Mouse (Mus musculus) layer of hippocampus, adult 9-11 months (tissue): ENCODE results near the gene Gm10053.
A peak's percentile ranks its signal among the peaks of the same experiment; 100 is the strongest.
"Not testable (repeated sequence)": the region's sequence is repeated elsewhere in the genome, so short reads cannot be mapped to it uniquely, and the experiment has no call there.

Experiments used
- DNase-seq: peaks from one replicate; pipeline ENCODE4 v3.0.0; 2022

Gm10053 gene

DNA sequence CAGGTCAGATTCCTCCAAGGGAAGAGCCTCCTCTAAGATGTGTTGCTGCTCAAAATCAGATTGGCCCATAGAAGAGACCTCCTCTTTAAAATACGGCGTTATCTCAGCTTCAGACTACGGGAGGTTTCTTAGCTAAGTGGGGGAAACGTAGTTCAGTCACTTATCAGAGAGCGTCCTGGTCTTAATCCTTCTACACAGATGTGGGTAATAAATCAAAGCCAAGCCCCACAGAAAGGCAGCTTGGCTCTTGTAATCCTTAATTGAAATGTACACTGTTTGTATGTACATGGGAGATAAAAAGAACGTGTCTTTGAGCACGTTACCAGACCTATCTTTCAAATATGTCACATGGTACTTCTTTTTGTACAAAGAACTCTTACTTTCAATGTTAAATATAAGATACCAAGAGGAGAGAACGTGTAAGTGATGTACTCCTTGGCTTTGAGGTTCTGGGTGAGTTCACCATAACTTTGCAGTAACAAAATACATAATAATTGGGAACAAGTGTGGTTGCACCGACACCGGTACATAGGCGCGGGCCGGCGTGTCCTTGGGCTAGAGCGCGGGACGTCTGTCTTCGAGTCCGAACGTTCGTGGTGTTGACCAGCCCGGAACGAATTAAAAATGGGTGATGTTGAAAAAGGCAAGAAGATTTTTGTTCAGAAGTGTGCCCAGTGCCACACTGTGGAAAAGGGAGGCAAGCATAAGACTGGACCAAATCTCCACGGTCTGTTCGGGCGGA lies at the start of gene Gm10053:
Gm10053 (plus strand) TSS at position 558 of the 742 bp plus-strand sequence.
- not testable (repeated sequence) for DNase-seq

DNA sequence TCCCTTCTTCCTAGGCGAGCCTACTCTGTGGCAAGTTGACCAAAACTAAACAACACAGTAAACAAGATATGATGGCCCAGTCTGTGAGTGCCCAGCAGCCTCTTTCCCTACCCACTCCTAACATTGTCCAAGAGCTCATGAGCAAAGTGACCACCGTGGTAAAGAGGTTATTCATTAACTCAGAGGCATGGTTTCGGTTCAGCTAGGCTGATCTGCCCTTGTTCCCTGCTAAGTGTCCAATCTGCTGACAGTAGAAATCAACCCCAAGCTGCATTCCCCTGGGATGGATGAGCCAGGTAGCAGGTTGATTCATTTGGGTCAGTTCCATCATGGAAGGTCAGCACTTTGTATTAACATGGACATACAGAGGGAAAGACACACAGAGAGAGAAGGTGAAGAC lies 33.4 kb upstream of the Gm10053 start:
- DNase-seq = no peak

DNA sequence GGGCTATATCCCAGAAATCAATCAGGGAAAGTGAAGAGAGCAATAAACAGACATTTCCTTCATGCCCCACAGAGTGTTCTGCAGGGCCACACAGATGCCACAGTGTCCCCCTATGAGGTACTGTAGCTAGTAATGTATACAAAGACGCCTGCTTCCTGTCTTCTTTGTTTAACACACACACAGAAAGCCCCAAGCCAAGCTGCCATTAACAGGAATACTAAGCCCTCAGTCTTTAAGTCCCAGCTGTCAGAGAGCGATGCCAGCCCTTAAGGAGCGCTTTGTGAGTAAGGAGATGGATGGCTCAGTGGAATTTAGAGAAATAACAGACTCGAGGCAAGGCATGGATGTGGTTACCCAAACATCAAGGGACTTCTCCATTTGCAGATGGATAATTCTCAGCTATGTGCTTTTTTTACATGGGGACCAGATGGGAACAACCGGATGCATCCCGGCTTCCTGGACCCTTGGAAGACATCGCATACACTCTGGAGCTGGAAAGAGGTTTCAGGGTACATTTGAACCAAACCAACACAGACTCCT lies 30.4 kb upstream of the Gm10053 start:
- DNase-seq = no peak

DNA sequence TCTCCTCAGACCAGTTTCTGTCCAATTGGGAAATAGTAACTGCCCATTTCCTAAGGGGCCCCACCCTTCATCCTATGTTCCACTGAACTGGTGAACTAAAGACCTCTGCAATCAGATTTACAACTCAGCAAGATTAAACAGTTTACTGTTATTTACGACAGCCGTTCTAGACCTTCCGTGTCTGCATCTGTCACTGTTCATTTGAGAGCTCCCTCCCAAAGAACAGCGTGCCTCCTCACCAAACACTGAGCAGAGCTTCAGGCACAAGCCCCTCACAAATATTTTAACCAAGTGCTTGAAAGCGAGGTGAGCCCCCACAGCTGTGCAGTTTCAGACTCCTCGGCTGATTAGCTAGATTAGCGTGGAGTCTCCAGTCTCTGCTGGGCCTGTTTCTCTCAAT lies 27.1 kb upstream of the Gm10053 start:
- DNase-seq = no peak

DNA sequence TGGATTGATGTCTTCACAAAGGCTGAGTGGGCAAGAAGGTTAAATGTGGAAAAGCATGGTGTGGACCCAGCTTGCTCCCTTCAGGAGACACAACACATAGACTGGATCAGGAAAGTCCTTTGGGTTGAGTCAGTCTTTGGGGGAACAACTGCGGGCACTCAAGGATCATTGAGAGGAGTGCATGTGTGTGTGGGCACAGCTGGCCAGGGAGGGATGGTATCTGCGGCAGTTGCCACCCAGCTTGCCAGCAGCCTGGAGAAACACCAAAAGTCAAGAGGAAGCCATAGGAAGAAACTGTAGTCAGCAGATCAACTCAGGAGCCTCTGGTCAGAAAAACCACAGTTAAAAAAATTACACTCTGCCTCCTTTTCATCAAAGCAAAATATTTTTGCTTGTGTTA lies 26.6 kb upstream of the Gm10053 start:
- no peak for DNase-seq

DNA sequence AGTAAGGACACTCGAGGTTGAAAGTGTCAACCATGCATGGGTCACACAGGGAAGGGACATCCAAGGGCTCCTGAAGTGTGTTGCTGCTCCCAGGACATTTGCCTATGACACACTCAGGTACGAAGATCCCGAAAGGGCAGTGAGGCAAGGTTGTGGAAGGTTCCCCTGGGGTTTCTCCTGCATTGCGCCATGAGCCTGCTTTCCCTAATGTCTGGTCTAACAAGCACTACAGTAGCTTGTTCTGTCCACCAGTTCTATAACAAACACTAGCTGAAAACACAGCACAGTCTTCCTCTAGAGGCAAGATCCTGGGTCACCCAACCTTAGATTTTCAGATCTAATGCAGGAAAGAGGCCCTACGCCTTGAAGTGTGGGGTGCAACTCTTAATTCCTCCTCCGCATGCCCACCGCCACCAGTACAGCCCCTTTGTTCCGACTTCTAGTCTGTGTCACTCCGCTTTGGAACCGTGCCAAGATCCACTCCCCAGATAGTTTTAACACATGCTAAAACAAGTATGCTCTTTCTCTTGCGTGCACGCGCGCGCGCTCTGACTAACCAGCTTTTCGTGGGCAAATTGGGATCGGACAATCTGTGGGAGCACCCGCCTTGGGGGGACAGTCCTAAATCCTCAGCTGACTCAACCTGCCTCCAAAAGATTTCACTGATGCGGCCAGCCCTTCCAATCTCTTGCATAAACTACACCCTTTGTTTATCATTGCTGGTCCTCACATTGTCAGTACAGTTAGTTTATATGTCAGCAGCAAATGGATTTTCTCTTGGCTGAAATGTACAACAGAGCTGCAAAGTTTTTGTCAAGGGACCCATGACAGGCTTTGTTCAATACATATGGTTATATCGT lies 23.8 kb upstream of the Gm10053 start:
- DNase-seq = no peak

DNA sequence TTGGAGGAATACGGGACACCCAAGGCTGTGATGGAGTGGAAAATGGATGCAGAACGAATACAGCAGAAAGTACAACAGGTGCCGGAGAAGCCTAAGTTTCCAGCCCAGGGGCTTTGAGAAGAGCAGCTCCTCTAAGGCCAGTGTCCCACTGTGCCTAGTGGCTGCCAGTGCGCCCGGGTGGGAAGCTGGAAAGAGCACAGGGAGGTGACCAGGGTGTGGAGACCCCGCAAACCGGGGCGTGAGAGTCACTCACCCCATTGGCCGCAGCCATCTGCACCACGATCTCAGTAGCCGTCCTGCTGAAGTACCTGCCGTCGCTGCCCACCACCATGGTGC lies 14.2 kb upstream of the Gm10053 start:
- DNase-seq = no peak

DNA sequence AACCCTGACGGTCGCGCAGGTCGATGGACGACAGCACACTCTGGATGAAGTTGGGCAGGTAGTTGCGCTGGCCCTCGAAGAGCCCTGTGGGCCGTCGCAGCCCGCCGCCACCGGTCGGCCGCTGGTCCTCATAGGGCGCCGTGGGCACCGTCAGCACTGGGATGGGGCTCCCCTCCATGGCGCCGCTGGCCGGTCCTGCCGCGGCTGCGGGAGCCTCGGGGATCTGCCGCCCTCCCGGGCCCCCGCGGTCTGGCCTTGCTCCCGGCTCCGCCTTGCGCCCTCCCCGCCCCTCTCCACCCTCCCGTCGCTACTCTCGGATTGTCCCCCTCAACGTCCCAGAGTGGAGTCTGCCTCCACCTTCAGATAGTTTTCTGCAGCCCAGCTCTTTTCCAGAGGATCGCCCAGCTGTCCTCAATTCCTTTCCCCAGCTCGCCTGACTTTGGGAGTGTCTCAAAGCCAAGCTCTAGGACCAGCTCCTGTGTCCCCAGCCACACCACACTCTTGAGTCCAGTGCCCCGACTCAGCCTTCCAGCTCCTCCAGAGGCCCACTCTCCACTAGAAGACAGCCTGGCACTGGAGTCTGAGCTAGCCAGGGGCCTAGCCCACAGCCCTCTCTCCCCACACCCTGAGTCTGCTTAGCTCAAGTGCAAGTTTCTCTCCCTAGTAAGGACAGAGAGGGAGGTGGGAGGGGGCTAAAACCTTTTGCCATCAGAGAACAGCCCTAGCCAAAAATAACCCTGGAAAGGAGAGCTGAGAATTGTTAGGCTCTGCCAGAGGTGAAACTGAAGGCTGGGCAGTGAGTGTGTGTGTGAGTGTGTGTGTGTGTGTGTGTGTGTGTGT lies 13.7 kb upstream of the Gm10053 start, which contains the start of gene Pgm5:
Pgm5 (minus strand) TSS at position 244 of the 840 bp plus-strand sequence.
- no peak for DNase-seq

DNA sequence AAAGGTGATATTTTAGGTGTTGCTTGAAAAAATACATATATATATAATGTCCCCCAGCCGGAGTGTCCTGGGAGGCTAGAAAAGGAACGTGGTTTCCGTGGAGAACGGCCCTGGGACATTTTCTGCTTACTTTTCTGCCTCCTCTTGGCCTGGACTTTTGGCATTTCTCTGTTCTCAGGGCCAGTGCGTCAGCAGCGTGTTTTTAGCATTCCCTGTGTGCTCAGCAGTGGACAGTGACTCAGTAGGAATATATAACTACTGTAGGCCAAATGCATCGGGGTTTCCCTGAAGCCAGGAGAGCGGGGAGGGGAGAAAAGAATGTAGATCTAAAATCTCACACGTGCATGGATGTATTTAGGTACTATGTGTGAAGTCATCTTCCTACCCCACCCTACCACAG lies 10.1 kb upstream of the Gm10053 start:
- DNase-seq = no peak

DNA sequence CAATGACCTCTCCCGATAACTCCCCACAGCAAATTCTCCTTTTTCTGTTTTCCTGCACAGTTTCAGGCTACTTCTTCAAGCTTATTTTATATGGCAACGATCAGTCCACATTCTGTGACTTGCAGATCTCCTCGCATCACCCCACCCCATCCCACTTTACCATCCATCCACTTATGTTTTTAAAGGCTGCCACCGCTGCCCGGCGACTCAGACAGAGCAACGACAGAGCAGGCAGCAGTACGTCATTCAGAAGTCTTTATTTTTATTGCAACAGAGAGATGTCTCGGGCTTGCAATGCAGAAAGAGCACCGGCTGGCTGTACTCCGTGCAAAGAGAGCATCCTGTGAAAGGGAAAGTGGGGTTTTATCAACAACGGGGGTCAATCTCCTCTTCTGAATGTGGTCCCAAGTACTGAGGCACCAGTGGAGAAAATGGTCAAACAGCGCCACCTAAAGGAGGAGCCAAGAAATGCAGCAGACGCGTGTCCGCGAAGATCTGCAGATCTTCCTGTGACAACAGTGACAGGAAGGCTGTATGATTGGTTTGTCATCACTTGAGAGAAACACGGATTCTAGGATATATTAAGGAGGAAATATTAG lies 4.3 kb upstream of the Gm10053 start:
- DNase-seq = peak; percentile 54

DNA sequence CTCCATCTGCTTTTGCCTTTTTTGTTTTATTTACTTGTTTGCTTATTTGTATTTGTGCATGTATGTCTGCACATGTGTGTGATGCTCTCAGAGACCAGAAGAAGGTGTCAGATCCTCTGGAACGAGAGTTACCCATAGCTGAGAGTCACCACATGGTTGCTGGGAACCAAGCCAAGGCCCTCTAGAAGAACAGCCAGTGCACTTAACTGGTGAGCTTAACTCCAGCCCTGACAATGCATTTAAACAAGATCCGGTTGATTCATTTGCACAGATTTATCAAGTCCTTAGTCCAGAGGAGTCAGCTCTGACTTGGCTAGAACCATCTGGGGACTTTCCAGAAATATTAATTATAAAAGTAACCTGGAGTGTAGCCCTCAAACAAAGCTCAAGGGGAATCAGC lies 1.6 kb upstream of the Gm10053 start:
- peak; percentile 31 for DNase-seq

DNA sequence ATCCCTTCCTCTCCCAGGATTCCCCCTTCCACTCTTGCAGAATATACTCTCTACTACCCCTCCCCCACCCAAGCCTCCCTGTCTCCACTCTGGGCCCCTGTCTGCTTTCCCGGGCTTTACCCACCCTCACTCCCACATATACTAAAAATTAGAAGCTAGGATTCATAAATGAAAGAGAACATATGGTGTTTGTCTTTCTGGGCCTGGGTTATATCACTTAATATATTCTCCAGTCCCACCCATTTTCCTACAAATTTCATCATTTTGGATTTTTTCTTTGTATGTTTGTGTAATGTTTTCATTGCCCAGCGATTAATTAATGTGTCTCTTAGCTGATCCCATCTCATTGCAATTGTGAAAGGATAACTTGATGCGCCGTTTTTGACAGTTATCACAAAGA lies 5.8 kb downstream of the Gm10053 start:
- no peak for DNase-seq

DNA sequence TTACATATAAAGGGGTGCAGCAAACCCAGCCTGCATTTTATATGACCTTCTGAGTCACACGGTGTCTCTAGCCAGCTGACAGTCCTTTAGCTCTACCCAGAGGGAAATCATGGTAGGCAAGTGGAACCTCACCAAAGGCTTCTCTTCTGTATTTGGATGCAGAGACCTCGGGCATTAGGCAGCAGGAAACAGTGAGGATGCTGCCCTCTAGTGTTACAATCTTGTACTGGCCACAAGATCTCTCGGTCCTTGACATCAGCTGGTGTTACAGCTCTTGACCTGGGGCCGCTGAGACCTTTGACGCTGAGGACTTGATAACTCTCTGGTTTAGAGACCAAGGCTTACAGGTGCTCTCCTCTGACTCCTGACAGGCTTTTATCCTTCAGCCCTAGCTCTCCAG lies 10.0 kb downstream of the Gm10053 start:
- DNase-seq = peak; percentile 32

DNA sequence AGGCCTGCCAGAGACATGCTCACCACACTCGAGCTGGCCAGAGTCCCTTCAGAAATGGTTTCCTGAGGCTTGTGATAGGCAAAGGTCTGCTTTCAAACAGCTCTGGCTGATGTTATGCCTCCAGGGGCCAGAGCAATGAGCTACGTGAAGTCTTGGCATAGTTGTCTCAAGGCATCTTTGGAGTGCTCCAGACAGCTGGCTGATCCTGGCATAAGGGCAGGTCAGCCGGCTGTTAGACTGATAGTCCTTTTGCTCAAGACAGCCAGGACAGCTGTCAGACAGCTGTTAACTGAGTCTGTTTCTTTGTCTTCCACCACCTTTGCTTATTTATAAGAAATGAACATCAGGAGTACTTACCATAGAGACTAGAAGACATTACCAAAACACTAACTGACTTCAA lies 11.4 kb downstream of the Gm10053 start:
- no peak for DNase-seq

DNA sequence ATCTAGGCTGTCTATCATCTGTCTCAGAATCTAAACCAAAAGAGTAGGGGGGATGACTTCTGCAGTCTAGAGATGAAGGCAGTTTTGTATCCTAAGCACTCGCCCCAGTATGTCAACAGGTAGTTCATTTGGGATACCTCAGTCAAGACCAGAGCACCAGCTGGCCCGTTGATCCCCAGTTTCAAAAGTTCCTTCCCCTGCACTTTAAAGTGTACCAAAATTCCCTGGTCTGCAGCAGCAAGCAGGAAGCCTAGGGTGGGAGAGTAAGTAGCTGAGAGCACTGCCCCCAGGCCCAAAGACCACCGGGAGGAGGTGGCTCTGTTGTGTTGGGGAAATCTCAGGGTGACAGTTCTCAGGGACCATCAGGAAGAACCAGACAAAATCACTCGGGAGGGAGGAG lies 21.1 kb downstream of the Gm10053 start:
- DNase-seq = no peak

DNA sequence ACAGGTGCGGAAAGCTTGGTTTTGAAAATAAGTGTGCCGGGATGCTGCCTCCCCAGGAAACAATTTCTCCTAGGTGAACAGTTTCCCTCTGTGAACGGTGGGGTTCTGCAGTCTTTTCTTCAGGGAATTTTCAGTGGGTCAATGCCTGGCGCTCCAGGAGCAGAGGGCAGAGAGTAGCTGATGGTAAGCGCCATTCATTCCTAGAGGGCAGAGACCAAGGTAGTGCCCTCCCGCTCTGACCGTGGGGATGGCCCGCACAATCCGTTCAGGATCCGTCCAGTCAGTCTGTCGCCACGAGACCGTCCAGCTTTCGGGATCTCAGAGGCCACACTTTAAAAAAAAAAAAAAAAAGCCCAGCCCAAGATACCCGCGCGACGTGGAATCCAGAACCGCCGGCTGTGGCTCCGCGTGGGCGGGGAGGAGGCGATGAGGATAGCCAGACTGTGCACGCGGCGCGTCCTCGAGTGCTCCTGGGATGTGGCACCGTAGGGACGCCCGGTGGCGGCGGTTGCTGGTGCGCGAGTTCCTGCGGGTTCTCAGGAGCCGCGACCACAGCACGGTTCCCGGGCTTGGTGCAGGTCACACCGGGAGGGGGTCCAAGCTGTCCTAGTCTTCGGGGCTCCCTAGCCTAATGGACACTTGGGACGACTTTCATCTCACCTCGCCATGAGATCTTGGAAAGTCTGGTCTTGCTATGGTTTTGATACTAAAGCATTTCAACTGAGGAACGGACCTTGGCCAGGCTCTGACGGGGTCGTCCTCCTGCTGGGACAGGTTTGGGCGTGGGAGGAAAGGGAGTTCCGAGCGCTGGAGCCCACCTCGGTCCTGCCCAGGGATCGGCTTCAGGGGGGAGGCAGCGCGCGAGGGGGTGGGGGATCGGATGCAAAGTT lies 21.8 kb downstream of the Gm10053 start:
- no peak for DNase-seq

DNA sequence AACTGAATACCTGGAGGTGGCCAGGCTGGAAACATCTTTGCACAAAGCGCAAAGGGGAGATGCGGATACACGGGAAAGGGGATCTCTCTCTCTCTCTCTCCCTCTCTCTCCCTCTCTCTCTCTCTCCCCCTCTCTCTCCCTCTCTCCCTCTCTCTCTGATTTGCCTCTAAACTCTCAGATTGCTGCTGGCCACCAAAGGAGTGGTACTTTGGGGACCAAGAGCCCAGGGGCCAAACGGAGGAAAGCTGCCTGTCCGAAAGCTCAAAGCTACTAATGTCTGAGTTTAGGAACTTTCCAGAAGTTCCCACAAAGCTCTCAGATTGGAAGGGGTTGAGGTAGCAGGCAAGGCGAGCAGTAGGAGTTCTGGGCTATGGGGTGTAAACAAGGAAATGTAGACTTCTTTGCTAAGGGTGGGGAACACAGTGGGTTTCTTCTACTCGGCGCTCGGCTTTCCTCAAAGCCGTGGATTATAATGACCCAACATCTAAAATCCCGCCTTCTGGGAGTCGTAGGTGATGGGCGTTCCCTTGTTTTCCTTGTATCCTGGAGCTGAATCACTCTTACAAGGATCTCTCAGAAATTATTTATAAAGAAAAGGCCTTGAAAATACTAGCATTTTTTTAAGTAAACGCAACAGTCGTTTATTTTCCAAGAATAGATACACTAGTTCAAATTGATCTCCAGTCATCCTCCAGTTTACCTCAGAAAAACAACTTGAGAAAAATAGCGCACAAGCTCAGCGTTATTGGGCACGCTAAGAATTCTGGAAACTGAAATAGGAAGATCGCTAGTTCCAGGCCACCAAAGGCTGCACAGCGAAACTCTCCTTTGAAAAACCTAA lies 22.6 kb downstream of the Gm10053 start:
- no peak for DNase-seq

DNA sequence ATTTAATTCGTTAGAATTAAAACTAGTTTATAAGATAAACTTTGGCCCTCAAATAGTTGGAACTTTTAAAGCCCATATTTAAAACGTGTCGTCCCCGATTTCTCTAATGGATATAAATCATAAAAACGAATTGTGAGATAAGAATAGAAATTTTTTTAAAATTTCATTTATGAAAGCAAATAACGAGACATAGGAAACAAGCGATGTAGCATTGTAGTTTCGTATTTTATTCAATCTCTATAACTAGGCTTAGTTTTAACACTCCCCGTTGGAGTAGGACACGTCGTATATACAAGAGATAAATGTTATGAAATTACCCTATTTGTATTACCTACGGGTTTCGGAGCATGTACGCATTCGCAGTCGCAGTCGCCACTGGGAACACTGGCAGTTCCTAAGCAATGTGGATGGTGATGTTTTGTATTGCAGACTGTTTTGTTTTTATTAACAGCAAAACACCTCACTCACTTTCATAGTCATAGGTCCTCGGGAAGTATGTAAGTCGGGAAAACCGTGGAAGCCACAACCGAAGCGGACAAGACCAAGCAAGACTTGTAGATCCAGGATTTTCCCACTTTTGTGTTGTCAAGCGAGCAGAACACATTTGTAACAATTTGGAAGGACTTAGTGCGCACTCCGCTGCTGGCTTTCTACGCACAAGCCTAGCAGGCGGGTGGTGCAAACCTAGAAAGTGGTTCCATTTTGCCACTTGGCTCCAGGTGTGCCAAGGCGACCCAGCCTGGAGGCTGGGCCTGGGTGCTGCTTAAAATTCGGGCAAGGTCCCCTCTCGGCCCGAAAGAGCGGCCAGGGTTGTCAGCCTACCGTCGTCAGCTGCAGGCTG lies 23.5 kb downstream of the Gm10053 start:
- DNase-seq = no peak
